Mouse (Mus musculus): ENCODE results near the gene Cdc34.

DNA sequence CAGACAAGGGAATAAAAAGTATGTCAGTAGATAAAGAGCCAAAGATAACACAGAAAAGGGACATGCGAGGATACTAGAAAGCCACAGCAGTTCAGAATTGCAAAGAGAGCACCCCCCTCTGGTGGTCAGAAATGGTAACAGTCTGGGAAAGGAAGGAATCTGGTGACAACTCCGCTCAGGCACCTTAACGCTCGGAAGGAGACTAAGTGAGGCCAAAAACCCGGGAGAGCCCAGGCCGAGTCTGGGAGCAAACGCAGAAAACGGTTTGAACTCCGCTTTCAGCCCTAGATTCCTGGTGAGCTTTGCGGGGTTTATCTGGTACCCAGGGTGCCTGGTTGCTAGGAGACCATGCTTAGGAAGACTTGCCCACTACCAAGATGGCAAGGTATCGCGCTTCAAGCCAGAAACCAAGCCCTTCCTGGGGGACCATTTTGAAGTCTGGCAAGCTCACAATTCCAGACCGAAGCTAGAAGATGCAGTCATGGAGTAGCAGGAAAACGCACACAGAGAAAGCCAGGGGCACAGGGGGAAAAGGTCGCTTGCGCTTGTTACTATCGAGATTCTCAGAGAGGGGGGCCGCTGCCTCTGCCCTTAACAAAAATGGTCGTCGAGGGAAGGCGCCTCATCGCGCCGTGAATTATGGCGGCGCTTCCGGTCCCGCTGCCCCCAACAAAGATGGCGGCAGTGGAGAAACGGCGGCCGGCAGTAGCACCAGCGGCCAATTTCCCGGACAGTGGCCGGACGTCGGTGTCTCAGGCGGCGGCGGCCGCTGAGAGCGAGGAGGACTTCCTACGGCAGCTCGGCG, 13.0 kb upstream of the Cdc34 start, which contains the start of gene Tpgs1:
- TF ChIP-seq POLR2A (IDR thresholded peaks at IDR 0.05; ENCODE audit: borderline replicate concordance, extremely low read depth, low read depth, low read length) (peak; percentile 55; the same call in 1 of the 2 replicates), CTCF (IDR thresholded peaks at IDR 0.05; ENCODE audit: insufficient read depth, low read length) (peak; percentile 46)
